Mouse (Mus musculus): ENCODE results near the gene Reg4.

The Reg4 gene

DNA sequence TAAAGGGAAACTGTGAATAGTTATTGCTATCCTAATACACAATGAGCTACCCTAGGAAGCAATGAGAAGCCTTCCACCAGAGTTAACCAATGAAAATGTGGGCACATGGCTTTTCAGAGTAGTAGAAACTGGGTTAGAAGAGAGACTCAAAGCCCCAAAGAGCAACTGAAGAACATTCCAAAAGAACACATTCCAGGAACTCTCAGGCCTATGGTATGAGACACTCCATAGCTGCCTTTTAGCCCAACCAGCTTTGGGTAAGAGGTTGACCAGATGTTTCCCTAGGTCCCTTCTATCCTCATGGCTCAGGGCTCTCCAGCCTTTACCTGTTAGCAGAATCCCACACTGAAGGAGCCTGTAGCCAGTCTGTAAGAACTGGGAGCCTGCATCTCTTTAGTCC lies 11.5 kb downstream of the Reg4 start:
- ATAC-seq (ENCODE audit: insufficient number of reproducible peaks, low FRiP score, low TSS enrichment): no peak

DNA sequence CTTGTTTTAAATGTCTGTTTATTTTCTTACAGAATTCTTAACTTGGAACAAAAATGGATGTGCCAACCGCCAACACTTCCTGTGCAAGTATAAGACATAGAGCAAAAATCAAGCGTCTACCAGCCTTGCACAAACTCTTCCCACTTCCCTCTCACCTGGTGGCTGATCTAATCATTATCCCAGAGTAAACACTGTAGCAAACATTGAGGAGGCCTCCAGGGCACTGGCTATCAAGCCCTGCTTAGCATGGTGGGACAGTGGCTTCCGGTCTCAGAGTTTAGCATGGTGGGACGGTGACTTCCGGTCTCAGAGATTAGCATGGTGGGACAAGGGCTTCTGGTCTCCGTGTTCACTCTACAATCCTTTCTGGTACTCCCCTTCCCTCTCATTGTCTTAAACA lies 14.3 kb downstream of the Reg4 start:
- ATAC-seq (ENCODE audit: insufficient number of reproducible peaks, low FRiP score, low TSS enrichment): no peak

DNA sequence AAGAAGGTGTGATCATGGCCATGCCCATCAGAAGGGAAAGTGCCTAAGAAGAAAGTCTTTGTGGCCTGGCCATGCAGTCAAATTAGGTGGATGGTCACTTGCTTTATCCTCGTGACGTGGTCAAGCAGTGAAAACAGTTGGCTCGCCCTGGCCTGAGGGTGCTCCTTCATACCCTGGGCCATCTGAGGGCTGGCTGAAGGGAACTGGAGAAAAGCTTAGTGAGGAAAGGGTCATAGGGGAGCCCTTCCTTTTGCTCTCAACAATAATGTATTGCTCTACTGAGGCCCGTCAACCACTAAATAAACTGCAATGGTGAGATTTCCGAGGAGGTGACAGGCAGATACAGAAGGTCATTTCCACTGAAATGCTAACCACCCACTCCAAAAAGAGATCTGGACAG lies 15.3 kb downstream of the Reg4 start:
- no peak for ATAC-seq (ENCODE audit: insufficient number of reproducible peaks, low FRiP score, low TSS enrichment)

DNA sequence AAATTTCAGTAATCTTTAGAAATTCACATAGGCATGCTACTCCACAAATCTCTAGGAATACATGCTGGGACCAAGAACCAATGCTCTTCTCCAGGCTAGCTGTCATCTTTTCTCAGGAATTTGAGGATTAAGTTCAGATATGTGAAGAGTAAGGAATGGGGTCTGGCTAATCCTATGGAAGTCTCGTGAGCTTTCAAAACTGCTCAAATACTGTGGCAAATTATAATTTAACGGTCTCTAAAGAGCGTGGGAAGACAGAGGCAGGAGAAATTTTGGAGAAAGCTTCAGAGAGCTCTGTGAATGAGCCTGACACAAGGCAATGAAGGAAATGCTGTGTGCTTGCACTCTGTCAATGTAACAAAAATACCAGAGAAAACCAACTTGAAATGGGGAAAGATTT lies 16.2 kb downstream of the Reg4 start:
- no peak for ATAC-seq (ENCODE audit: insufficient number of reproducible peaks, low FRiP score, low TSS enrichment)

DNA sequence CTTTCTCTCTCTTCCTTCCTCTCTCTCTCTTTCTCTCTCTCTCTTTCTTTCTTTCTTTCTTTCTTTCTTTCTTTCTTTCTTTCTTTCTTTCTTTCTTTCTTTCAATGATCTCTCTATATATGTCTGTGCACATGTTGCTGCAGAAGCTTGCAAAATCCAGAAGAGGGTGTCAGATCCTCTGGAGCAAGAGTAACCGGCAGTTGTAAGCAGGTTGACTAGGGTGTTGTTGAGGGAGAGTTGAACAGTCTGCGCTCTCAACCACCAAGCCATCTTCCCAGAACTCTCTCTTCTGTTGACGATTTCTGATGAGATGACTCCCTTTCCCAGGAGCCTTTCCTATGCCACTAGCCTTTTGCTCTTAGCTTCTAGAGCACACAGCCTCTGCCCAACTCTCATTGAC lies 20.1 kb downstream of the Reg4 start:
- ATAC-seq (ENCODE audit: insufficient number of reproducible peaks, low FRiP score, low TSS enrichment): no peak

DNA sequence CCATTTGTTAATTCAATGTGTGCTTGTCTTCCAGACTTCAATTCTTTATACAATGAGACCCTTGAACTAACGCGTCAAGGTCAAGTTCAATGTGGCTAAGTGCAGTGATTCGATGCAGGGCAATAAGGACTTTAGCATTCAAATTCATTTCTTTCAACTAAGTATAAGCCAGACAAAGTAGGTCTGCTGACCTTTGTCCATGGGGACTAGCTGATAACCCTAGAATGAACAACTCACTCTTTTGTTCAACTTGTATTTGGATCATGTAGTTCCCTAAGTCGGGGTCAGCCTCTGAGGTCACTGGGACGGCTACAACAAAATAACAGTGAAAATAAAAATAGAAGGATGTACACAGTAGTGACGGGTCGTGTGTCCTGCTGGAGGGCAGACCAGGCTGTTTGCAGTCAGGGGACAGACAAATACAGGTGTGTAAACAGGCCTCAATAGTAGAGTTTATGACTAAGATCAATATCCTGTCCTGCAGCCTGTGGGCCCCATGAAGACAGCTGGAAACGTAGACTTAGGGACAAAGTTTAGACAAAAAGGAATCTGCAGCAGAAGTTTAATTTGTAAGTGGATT lies 20.6 kb downstream of the Reg4 start:
- no peak for ATAC-seq (ENCODE audit: insufficient number of reproducible peaks, low FRiP score, low TSS enrichment)

GRCm38 (mm10) chr3:98245892-98246291 lies 23.9 kb downstream of the Reg4 start:
- ATAC-seq (ENCODE audit: insufficient number of reproducible peaks, low FRiP score, low TSS enrichment): no peak

GRCm38 (mm10) chr3:98246985-98247751 lies 25.2 kb downstream of the Reg4 start:
- ATAC-seq (ENCODE audit: insufficient number of reproducible peaks, low FRiP score, low TSS enrichment): no peak

GRCm38 (mm10) chr3:98249378-98249777 lies 27.4 kb downstream of the Reg4 start:
- ATAC-seq (ENCODE audit: insufficient number of reproducible peaks, low FRiP score, low TSS enrichment): no peak

GRCm38 (mm10) chr3:98249833-98250448 lies 28.0 kb downstream of the Reg4 start:
- ATAC-seq (ENCODE audit: insufficient number of reproducible peaks, low FRiP score, low TSS enrichment): no peak

GRCm38 (mm10) chr3:98254059-98254458 lies 32.1 kb downstream of the Reg4 start:
- no peak for ATAC-seq (ENCODE audit: insufficient number of reproducible peaks, low FRiP score, low TSS enrichment)

GRCm38 (mm10) chr3:98254656-98255583 lies 33.0 kb downstream of the Reg4 start:
- no peak for ATAC-seq (ENCODE audit: insufficient number of reproducible peaks, low FRiP score, low TSS enrichment)

GRCm38 (mm10) chr3:98258723-98259122 lies 36.8 kb downstream of the Reg4 start:
- ATAC-seq (ENCODE audit: insufficient number of reproducible peaks, low FRiP score, low TSS enrichment): no peak

- 0 out of 2 replicates have a peak, but pooled peaks have one; percentile 49 for ATAC-seq (ENCODE audit: insufficient number of reproducible peaks, low FRiP score, low TSS enrichment)
Observed at GRCm38 (mm10) chr3:98259271-98259751, 37.4 kb downstream of the Reg4 start.

DNA sequence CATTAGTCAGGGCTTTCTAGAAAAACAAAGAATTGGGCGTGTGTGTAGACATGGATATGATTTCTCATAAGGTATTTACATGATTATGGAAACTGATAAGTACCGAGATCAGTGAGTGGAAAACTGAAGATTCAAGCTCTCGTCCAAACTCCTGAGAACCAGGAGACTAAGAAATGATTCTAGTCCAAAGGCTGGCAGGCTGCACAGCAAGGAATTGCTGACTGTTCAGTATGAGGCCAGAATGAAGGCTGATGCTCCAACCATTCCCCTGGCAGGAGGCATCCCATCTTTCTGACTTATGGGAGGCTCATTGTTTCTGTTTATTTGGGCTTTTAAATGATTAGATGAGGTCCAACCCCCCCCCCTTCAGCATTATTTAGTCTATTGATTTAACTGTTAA lies 38.6 kb downstream of the Reg4 start:
- ATAC-seq (ENCODE audit: insufficient number of reproducible peaks, low FRiP score, low TSS enrichment): no peak

- ATAC-seq (ENCODE audit: insufficient number of reproducible peaks, low FRiP score, low TSS enrichment): no peak
Observed at GRCm38 (mm10) chr3:98261415-98261814, 39.5 kb downstream of the Reg4 start.

DNA sequence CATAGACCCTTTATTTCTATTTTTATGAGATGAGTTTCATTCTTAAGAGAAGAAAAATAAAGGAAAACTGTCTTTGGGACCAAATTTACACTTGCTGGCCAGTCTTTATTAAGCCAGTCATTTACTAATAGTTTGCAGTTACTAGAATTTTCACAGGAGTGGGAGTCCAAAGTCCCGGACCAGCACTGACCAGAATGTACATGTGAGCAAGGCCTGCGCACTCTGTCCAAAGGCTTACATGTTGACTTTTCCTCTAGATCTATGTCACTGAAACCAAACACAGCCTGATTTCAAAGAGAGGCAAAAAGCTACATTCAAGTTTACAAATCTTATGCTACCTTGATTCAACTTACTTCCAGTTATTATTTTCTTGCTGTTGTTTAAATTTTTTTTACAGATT lies 40.2 kb downstream of the Reg4 start:
- no peak for ATAC-seq (ENCODE audit: insufficient number of reproducible peaks, low FRiP score, low TSS enrichment)

DNA sequence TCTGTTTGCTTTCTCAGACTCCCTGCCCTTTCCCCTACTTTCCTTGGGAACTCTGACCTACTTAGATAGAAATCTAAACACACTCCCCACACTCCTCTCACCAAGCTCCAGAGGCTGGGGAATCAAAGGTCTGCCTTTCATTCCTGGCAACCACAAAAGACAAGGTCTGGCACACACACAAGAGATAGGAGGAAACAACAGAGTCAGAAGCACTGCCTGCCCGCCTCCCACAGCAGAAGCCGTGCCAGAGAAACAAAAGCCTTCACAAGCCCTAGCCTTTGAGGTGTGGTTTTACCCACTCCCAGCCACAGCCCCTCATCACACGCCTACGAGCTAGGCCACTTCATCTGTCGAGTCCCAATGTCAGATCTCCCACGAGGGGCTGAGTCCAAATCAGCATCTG lies 45.3 kb downstream of the Reg4 start:
- ATAC-seq (ENCODE audit: insufficient number of reproducible peaks, low FRiP score, low TSS enrichment): no peak

GRCm38 (mm10) chr3:98273623-98274398 lies 51.9 kb downstream of the Reg4 start:
- no peak for ATAC-seq (ENCODE audit: insufficient number of reproducible peaks, low FRiP score, low TSS enrichment)

DNA sequence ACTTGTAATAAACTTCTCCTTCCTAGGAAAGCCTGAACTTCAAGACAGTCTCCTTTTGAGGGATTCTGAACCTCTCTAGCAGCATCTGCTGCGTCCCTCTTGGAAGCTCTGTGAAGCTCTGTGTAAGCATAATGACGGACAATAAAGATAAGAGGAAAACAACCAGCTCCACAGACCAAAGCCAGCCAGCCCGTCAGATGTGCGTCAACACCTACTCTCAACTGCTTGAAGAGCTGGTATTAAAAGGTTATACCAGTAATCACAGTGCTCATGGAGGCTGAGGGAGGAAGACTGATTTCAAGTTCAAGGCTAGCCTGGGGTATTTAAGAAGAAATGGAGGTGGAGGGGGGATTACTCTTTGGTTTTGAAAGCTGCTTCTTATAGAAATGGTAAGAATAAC lies 57.7 kb downstream of the Reg4 start:
- ATAC-seq (ENCODE audit: insufficient number of reproducible peaks, low FRiP score, low TSS enrichment): no peak

All from cerebellum, adult (tissue).